Mouse (Mus musculus) heart, adult 8-10 months (tissue): ENCODE measurements around the gene Fam166b. TPM values are rescaled to one million over a fixed set of nuclear protein-coding genes. Genes with fewer than 3 reads are reported as not detected.

Source experiments
- DNase-seq: peaks from one replicate; pipeline ENCODE4 v3.0.0; 2022; ENCODE audit warnings: low spot score
- total RNA-seq, 4 experiments: library from RNA; stranded (reverse); gene quantifications; 2 replicates each; pipeline ENCODE4 v1.2.4; 2022

Fam166b gene
- total RNA-seq, 4 experiments from 2014 or later, result not detected

- no peak for DNase-seq
Measured at GRCm38 (mm10) chr4:43428180-43428861, 613 bp downstream of the Fam166b start.

- no peak for DNase-seq
Measured at GRCm38 (mm10) chr4:43427501-43428179, 1.3 kb downstream of the Fam166b start.

DNA sequence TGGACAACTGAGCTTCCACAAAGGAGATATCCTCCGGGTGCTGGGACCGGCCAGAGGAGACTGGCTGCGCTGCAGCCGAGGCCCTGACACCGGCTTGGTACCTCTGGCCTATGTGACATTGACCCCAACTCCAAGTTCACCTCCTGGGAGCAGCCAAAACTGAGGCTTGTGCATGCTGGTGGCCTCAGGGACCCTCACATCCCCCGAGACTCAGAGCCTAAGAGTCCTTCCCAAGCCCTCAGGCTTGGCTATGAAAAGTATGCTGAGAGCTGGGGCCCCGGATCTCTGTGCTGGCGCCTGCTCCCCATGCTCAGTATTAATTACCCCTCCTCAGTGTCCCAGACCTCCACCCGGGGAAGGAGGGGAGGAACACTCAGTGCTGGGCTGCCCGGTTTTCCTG lies 2.4 kb downstream of the Fam166b start:
- no peak for DNase-seq

GRCm38 (mm10) chr4:43425648-43426380 lies 3.1 kb downstream of the Fam166b start:
- no peak for DNase-seq

DNA sequence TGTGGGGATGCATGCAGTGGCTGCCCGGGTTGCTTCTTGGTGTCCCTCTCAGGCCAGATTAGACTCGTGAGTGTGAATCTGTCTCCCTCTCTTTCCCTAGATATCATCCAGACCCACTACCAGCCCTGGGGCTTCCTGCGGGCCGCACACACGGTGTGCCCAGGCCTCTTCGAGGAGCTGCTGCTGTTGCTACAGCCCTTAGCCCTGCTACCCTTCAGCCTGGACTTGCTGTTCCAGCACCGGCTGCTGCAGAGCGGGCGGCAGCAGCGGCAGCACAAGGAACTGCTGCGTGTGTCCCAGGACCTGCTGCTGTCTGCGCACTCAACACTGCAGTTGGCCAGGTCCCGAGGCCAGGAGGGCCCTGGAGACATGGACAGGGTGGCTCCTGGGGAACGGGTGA lies 3.7 kb downstream of the Fam166b start:
- no peak for DNase-seq

DNA sequence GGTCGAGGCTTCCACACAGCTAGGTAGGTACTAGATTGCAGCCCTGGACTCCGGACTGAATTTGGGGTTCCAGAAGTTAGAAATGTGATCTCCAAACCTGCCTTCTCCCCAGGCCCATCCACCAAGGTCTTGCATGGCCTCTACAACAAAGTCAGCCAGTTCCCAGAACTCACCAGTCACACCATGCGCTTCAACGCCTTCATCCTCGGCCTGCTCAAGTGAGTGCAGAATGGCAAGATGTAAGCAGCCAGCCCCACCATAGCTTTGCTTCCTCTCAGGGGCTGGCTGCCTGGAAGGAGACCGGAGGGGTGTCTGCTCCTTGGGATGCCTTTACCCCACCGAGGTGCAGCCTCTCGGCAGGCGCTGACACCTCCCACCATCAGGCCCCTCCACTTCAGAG lies 4.9 kb downstream of the Fam166b start:
- DNase-seq, result no peak

DNA sequence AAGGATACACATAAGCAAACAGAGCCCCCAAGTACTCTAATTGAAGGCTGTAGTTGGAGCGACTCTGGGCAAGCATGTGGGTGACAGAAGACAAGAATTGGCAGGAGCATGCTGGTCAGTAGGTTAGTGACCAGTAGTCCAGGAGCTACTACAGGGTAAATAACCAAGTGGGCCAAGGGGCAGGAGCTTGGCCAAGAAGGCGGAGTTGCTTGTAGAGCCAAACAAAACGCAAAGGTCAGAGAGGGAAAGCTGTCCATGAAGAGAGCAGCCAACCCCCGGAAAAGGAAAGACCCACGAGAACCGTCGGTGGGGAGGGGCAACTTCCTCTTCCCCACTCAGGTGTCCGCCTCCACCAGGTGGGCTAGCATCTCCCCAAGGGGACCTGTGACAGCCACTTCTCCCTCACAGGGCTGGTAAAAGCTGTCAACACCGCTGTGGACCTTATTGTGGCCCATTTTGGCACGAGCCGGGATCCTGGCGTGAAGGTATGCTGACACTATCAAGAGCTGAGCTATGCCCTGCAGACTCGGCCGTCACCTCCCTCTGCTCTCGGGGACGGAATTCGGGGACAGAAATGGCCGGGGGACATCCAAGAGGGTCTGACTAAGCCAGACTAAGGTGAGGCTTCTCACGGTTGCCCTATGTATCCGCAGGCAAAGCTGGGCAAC lies 5.5 kb downstream of the Fam166b start:
- DNase-seq, result no peak

GRCm38 (mm10) chr4:43421632-43422240 lies 7.2 kb downstream of the Fam166b start:
- no peak for DNase-seq

GRCm38 (mm10) chr4:43420305-43420704 lies 8.6 kb downstream of the Fam166b start:
- DNase-seq, result peak; percentile 90

DNA sequence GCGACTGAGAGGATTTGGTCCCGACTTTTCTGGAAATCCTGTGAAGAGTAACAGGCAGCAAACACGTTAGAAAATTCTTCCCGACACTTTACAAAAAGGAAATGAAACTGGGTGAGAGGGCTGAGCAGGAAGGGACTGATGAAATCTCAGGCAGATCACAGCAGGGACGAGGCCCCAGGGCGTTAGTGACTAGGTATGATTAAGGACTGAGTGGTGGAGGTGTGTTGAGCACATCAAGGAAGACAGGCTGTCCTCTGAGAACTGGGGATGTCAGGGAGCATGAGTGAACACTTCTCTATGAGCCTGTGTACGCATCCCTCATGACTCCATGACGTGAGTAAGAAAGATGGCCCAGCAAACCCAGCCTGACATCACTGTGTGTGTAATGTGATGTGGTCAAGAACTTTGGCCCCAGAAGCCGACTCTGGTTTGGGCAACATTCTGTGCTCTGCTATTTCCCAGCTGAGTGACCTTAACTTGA lies 9.1 kb downstream of the Fam166b start:
- no peak for DNase-seq

- DNase-seq, result no peak
Measured at GRCm38 (mm10) chr4:43418973-43419656, 9.8 kb downstream of the Fam166b start.

DNA sequence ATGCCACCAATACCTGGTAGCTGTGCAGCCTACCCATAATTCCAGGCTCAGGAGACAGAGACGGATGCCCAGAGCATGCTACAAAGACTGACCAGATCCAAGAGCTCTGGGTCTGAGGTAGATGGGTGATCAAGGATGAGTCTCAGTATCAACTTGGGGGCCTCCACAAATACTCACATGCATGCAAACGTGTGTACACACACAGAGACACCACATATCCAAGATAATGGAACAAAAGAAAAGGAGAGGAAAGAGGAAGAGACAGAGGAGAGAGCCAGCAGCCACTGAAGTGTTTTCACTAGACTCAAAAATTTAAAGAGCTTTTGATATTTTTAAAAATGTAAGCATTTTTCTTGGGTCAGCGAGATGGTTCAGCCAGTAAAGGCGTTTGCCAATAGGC lies 10.5 kb downstream of the Fam166b start:
- no peak for DNase-seq

DNA sequence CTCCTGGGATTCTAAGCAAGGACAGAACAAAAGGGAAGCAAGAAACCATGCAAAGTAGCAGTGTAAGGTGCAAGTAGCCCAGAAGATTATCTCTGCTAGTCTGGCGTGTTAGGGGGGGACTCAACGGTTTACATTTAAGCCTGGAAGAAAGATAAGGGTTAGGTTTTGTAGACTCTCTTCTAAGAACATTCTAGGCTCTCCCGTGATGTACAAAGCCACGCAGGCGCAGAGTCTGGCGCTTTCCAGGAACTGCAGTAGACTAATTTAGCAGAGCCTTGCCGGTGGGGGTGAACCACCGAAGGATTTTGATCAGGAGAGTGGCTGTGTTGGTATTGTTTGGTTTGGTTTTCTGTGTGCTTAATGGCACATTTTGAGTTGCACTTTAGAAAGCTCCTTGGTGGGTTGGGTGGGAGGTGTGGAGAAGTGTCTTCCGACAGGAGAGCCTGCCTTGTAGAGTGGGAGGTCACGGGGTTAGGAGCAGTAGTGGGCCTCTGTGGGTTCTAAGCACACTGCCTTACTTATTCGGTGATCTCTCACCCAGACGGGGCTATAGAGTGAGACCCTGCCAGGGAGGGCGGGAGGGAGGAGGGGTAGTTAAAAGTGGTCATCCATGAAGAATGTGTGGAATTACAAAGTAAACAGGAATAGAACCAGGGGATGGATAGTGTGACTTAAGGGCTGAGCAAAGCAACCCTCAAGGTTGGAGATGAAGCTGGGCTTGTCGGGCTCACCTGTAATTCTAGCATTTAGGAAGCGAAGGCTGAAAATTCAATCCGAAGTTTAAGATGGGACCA lies 11.5 kb downstream of the Fam166b start:
- DNase-seq, result no peak

GRCm38 (mm10) chr4:43416071-43416490 lies 12.9 kb downstream of the Fam166b start:
- no peak for DNase-seq

DNA sequence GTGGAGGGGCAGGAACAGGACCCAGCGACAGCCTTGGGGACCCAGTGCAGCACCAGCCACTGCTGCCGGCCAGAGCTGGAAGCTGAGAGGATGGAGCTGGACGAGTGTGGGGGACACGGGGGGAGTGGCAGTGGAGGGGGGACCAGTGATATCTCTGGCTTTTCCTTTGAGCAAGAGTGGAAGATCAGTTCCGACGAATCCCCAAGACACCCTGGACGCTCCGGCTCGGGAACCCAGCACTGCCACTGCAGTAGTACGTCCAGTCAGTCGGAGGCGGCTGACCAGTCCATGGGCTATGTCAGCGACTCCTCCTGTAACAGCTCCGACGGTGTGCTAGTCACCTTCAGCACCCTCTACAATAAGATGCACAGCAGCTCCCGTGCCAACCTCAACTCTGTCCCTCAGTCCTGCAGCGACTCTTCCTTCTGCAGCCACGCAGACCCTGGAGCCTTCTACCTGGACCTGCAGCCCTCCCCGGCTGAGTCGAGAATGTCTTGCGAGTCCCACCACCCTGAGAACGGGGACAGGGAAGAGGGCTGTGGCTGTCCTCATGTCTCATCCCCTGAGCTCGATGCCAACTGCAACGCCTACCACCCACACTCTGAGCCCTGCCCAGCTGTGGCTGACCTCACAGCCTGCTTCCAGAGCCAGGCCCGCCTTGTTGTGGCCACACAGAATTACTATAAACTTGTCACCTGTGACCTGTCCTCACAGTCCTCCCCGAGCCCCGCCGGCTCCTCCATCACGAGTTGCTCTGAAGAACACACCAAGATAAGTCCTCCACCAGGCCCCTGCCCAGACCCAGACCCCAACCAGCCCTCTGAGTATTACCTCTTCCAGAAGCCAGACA lies 13.5 kb downstream of the Fam166b start:
- no peak for DNase-seq

DNA sequence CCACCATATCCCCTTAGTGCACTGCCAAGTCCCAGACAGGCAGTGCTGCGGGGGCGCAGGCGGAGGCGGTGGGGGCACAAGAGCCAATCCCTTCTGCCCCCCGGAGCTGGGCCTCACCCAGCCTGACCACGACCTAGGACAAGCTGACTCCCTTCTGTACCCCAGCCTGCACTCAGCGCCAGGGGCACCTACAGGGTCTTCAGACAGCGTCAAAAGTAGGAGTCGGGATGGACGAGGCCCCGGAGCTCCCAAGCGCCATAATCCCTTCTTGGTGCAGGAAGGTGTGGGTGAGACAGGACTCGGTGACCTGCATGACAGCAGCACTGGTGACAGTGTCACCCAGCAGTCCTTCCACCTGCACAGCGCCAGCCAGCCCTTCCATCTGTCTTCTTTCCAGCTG lies 14.2 kb downstream of the Fam166b start:
- DNase-seq, result no peak

GRCm38 (mm10) chr4:43407071-43407920 lies 21.6 kb downstream of the Fam166b start:
- no peak for DNase-seq
